Mouse (Mus musculus) left cerebral cortex, postnatal 10 days (tissue): ENCODE measurements at regions not wholly inside any gene's neighbourhood (a gene's known extent, or its start where the extent isn't known, plus 50 kb on each side); places are given as distances from the start of the nearest gene placed in this dataset.

ENCODE experiments used
- DNase-seq, 2 experiments: peaks; one replicate each; pipeline ENCODE4 v3.0.0; 2021 to 2022; ENCODE audit warnings: low spot score in 2 of 2, mixed read lengths in 1 of 2; ENCODE audit errors: extremely low spot score in 1 of 2
- intact Hi-C: fragments of 180-260 bp; cut with DNase I; formaldehyde crosslinking; loops from one replicate; pipeline ENCODE4 v1.15.1; 2025

DNA sequence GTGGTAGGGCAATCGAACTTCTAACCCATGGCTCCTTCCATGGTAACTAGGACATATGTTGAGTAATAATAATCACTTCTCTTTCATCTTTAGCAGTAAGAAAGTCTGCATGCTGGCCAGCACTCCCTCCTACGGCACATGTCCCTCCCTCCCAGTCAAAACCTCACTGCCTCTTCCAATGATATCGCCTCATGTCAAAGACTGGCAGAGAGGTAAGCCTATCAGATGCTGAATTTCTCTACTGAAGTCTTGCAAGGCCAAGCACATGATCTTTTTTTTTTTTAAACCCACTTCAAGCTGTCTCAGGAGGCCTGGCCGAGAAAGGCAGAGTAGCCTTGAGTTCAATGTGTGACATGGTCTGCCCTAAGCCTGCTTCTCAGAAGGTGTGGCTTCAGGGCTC, 115.5 kb downstream of the Cartpt start:
- no peak for DNase-seq
- intact Hi-C loops, result no loop called here

DNA sequence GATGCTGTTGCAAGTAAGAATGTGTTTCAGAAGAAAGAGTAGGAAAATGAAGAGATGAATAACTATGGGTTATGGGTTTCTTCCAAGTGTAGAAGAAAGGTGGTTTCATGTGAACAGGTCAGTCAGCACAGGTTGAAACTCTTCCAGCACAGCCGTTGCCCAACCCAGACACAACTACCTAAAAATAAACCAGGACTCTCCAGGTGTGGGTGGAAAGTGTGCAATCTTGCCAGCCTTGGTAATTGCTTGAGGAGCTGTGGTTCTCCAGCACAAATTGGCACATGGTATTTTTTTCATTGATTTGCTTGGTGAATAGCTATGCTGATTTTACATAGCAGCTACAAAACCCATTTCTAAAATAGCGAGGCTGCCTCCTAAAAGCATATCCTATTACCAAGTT, 116.6 kb downstream of the Cartpt start:
- DNase-seq, result no peak
- intact Hi-C loops, result no loop called here

DNA sequence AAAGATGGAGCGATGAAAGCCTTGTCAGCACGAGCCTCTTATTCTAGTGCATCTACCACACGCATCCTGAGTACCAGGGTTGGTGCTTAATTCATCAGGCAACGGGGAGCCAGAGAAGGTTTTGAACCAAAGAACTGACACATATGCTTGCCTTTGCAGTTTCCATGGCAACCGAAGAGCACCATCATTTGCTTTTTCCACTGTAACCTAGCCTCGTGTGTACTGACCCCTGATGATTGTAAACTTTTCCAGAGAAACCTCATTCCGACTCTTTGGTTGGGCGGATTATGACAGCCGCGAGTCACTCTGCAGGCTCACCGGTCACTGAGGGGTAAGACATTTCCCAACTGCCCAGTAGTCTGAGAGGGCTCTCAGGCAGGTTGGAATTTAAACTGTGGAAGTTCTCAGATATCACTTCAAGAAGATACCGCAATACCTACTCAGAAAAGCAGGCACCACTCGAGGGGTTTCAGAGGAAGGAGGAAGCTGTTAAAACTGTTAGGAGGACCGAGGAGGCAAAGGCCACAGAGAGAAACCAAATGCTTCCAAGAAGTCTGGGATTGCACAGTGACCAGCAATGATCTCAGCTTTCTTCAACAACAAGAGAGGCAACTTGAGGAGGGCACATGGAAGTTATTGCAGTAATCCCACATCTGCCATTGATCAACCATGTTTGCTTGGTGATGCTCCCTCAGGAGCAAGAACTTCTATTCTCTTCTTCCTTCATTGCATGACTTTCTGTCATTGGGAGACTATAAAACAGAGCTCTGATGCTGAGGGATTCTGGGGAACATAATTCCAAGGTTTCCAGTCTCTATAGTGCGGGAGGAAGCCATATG, 117.8 kb downstream of the Cartpt start:
- intact Hi-C loops, result no loop called here
- DNase-seq, result no peak

DNA sequence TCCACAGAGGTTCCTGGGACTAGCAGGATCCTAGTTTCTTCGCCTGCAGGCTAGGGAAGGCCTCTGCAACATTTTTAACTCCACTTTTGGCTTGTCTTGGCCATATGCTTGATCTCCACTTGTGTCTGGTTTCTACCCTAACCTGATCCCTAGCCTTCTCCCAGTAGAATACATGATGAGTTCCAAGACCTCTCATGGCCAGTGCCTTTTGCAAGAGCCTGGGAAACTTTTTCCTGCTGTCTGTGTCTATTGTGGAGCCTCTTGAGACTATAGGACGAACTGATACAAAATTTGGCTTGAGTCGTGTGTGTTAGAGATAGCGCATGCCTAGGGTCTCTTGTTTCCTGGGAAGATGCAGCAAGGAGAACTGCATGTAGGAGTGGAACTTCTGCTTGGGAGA, 119.3 kb downstream of the Cartpt start:
- intact Hi-C loops, result no loop called here
- no peak for DNase-seq

DNA sequence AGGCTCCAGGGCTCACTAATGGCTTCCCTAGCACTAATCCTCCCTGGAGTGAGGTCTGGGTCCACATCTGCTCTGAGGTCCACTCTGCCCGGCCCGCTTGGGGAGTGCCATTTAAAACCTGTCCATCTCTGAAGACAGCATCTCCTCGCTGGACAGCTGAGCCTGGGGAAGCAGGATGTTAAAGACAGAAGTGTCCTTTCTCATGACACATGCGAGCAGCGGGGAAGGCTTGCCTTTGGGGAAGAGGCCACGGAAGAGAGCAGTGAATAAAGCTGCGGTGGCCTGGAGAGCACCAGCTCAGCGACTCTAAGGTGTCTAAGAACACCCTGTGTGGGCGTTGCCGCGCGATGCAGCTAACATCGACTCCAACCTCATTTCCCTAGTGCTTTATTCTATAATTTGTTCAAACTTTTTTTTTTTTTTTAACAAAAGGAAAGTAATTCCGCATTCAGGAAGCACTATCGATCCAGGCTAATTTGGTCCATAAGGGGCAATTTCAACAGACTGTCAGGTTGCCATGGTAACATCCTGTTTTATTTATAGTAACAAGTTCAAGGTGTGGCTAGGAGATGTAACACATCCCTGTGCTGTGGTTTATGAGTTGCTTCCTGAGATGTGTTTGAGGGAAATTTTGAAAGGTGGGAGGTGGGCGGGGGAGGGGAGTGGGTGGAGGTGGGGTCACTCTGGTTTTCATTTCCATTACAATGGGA, 120.0 kb downstream of the Cartpt start:
- intact Hi-C loops, result no loop called here
- DNase-seq, result peak in 1 of 2 experiments; percentile 21

DNA sequence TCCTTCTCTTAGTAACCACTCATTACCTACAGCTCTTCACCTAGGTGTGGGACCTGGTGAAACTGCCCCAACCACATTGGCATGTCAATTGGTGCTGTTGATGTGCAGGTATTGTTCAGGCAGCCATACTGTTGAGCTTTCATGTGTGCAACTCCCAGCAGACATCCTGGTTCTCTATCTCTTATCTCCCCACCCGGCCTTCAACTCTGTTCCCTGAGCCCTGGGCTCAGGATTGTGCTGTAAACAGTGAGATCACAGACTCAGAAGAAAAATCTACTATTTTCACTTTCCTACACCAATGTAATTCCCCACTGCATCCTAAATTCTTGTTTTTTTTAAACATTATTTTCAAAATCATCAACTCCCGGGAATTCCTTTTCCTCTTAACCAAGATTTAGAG, 122.1 kb downstream of the Cartpt start:
- intact Hi-C loops, result no loop called here
- DNase-seq, result no peak

DNA sequence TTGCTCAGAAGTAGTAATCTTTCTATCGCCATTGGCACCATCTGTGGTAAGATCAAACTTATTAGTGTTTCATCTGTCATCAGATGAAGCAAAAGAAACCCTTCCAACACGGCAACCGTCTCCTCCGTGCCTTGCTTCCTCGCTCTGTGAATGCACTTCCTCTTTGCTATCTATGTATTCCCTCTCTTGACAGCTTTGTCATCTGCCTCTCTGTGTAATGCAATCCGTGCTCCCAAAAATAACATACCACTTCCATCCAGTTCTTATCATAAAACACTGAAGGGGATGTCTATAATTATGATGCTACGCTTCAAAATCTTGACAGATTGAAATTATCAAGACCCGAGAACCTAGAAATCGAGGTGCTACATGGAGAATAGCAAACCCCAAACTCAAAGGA, 123.2 kb downstream of the Cartpt start:
- intact Hi-C loops, result no loop called here
- DNase-seq, result no peak

DNA sequence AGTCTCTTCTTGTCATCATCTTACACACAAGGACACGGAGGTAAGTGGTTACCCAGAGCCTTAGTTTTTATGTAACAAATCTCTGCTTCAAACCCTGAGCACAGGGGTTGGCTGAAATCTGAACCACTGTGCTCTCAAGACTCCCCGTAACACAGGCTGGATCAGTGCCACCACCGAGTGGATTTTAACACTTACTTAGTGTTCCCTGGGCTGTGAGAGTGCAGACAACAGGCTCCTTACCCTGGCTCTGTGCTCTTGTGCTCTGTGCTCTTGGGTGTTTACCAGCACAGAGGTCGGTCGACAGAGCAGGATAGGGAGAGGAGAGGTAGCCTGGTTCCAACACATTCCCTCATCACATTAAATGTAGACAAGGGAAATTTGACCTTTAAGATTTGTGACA, 134.9 kb downstream of the Cartpt start:
- intact Hi-C loops, result no loop called here

DNA sequence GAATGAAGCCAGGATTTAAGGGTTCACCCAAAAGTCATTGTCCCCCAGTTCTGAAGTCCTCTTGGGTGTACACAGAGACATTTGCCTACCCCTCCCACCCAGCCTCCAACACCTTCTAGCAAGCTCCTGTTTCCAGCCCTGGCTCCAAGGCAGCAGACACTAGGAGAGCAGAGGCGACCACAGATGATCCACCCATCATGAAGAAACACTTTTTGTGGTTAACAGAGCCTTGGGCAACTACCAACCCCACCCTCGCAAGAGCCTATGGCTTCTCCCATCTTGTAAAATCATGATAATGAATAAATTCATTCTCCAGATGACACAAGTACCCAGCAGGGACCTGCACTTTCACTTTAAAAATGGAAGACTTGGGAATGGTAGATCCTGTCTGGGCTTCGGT, 136.1 kb downstream of the Cartpt start:
- intact Hi-C loops, result loop anchor here (5.0 kb wide), 1 partner anchor 247 kb away; the partner anchor contains the start of gene Map1b
- DNase-seq, result no peak

More for the DNA sequence above, 134.9 kb downstream of the Cartpt start:
- DNase-seq, result no peak

DNA sequence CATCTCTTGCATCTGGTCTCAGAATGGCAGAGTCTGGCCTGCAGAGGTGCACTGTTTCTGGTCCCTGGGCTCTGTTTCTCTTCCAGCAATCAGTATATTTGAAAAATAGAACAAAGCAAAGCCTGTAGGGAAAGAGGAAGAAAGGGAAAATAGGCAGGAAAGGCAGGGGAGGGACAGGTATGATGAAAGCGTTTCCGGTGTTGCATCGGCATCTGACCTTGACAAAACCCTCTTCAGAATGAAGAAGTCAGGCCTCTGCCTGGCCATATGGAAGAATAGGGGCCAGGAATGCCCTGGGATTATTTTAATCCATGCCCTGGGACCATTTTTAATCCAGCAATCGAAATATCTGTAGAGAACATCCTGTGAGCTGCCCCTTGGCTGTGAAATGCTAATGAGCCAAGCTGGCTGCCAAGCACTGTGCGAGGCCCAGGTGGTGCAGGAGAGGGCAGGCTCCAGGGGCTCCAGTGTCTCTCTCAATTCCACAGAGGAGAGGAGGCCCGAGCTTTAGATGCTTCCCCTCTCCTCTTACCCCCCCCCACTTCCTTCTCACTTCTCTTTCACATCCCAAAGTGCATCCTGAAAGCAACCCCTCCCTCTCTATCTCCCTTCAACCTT, 136.7 kb downstream of the Cartpt start:
- DNase-seq, result no peak
- intact Hi-C loops, result loop anchor here (5.0 kb wide), 1 partner anchor 247 kb away; the partner anchor contains the start of gene Map1b

DNA sequence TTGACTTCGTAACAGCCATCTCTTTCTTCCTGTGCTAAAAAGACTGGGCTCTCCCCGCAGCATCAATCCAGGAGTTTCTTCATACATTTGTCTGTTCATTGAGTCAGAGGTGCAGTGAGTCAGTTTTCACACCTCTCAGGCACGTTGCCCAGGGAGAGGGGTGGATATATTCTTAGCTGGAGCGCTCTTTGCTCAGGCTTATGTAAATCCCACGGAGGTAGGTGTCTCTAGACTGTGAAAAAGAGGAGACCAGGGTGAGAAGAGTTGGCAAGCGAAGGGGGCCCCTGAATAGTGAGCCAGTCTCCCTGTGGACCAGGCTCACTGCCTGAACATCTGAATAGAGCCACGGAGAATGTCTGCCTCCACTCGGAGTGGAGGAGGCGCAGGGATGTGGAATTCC, 139.0 kb downstream of the Cartpt start:
- intact Hi-C loops, result loop anchor here (5.0 kb wide), 1 partner anchor 245 kb away; the partner anchor contains the start of gene Map1b
- DNase-seq, result peak; percentile 41 to 48

DNA sequence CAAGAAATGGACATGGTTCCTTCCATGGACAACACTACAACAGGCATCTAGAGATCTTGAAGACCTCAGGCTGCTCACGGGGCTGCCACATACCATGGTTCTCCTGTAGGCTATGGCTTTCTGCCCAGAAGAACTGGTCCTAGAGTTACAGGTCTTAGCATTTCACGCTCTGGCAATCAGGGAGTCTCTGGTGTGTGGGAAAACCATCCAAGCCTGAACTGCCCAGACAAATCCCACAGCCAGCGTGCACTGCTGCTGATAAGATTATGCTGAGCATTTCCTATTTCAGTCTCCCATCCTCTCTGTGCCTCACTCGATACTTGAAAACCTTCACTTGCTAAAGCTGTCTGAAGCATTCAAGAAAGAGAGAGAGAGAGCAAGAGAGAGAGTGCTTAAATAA, 139.5 kb downstream of the Cartpt start:
- intact Hi-C loops, result loop anchor here (5.0 kb wide), 1 partner anchor 244 kb away; the partner anchor contains the start of gene Map1b

DNA sequence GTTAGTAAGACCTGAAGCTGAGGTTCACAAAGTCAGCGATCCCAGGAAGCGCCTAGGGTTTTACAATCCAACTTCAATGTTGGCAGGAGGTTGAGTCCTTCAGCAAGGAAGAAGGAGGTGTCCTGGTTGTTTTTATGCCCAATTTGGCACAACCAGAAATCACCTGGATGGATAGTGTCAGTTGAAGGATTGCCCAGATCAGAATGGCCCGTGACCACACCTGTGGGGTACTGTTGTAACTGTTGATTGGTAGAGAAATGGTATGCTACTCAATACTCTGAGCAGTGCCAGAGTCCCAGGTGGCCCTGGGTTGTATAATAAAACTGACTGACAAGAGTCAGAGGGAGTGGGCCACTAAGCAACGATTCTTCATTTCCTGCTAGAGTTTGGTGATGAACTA, 140.2 kb downstream of the Cartpt start:
- DNase-seq, result no peak
- intact Hi-C loops, result loop anchor here (5.0 kb wide), 1 partner anchor 243 kb away; the partner anchor contains the start of gene Map1b

More for the DNA sequence above, 139.5 kb downstream of the Cartpt start:
- DNase-seq, result no peak

DNA sequence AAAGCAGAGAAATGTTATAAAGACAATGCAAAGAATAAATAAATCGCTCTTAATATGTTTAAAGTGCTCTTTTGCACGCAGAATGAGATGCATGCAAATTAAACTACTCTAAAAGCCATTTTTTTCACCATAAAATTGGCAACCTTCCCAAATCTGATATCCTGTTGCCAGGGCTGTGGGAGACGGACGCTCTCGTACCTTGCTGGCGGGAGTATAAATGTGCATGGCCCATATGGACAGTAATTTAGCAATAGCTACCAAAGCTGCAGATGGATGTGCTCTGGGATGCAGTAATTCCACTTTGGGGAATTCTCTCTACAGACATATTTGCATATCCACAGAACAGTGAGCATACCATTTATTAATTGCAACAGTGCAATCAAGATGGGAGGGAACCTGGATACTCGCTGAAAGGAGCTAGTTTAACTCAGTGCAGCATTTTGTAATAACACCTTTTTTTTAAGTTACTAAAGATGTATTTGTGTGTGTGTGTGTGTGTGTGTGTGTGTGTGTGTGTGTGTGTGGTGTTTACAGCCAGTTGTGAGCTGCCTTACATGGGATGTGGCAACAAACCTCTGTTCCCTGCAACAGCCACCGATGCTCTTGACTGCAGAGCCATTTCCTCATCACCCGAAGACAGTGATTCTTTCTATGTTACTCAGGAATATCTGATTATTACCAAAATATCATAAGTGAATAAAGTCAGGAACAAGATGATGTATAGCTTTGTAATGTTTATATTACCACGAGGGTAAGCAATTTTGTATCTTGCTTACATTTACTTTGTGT, 141.4 kb downstream of the Cartpt start:
- no peak for DNase-seq
- intact Hi-C loops, result loop anchor here (5.0 kb wide), 1 partner anchor 242 kb away; the partner anchor contains the start of gene Map1b

DNA sequence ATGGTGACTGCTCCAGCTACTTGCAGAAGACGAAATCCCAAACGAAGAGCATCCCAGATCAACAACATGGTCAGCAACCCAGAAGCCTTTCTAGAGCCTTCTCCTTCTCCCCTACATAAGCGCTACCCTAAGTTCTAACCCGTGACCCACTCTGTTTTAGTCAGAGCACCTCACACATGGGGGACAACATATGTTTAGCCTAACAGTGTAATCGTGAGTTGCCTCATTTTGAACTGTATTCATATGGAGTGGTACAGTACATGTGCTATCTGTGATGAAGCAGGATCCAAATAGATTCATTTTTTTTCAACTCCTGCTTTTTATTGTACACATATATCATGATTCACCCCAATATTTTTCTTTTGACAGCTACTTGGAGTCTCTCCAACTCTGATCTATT, 146.2 kb downstream of the Cartpt start:
- DNase-seq, result no peak
- intact Hi-C loops, result no loop called here

DNA sequence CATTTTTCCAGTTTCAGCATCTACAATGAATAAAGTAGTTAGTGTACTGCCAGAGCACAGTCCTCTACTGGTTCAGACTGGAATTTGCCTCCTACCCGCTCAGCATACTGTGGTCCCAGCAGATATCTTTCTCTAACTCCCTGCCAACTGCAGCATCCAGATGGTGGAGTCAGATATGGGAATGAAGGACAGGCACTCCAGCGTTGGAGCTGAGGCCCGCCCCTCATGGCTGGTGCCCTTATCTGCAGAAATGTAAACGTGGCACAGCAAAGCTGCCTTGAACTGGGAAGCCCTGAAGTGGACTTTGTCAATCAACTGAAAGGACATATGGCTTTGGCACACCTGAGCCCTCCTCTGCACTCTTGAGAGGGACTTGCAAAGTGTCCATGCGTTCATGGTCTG, 146.6 kb downstream of the Cartpt start:
- DNase-seq, result no peak
- intact Hi-C loops, result no loop called here

DNA sequence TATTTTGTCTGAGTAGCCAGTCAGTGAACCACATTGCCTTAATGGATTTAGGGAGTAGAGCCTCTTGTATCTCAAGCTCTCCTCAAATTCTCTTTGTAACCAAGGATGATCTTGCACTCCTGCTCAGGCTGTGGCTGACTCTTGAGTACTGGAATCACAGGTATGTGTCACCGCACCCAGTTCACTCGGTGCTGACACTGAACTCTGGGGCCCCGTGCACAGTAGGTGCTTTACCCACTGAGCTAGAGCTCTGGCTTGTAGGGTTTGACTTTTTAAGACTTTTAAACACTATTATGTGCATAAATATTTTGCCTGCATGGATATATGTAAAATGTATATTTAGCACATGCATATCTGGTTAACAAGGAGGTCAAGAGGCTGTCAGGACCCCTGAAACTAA, 147.4 kb downstream of the Cartpt start:
- DNase-seq, result no peak
- intact Hi-C loops, result no loop called here

DNA sequence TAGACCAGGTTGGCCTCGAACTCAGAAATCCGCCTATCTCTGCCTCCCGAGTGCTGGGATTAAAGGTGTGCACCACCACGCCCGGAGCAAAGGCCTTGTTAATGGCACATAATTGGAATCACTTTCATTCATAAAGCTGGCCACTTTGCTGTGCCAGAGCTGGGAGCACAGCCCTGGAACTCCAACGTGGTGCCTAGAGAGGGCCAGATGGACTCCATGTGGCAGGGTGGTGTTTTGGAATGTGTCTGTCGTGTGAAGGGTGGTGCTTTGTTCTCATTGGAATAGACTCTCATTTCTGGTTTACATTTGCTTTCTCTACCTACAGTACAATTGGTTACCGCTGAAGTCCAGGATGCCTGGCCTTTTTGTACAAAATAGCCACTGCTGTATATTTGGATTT, 150.2 kb downstream of the Cartpt start:
- intact Hi-C loops, result no loop called here
- DNase-seq, result no peak

DNA sequence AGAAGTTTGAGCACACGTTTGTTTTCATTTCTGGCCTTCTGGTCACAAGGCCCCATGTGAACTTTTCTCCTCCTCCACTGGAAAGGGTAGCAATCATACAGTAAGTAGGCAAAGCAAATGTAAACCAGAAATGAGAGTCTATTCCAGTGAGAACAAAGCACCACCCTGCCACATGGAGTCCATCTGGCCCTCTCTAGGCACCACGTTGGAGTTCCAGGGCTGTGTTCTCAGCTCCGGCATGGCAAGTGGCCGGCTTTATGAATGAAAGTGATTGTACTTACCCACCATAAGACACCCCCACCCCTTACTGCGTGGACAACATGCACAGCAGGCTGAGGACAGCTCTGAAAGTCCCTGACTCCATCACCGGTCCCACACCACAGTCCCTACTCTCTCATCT, 151.5 kb downstream of the Cartpt start:
- intact Hi-C loops, result no loop called here
- no peak for DNase-seq
